Mouse (Mus musculus): Measurements from ENCODE around the gene Nup93.

GRCm38 (mm10) chr8:94182055-94182929 lies 32.1 kb upstream of the Nup93 start:
- TF ChIP-seq ZMIZ1 (IDR thresholded peaks at IDR 0.05; ENCODE audit: low read depth, low read length), result no peak
- no peak for TF ChIP-seq CTCF (conservative IDR thresholded peaks at IDR 0.05 in 1 of 2, IDR thresholded peaks at IDR 0.05 in 1 of 2; ENCODE audit: low read depth in 2 of 2, low read length in 2 of 2)
- no peak for TF ChIP-seq POLR2A (IDR thresholded peaks at IDR 0.05; ENCODE audit: low read depth, low read length)
- TF ChIP-seq E2F4 (IDR thresholded peaks at IDR 0.05; ENCODE audit: insufficient replicate concordance, low read depth, low read length), result no peak
- TF ChIP-seq BHLHE40 (IDR thresholded peaks at IDR 0.05; ENCODE audit: low read depth, low read length), result no peak
- no peak for TF ChIP-seq MYC (IDR thresholded peaks at IDR 0.05; ENCODE audit: low read depth, low read length)
